Mouse (Mus musculus): ENCODE measurements around the gene Gpr137.
"Not testable (repeated sequence)": the region's sequence is repeated elsewhere in the genome, so short reads cannot be mapped to it uniquely, and the experiment has no call there.

The Gpr137 gene

DNA sequence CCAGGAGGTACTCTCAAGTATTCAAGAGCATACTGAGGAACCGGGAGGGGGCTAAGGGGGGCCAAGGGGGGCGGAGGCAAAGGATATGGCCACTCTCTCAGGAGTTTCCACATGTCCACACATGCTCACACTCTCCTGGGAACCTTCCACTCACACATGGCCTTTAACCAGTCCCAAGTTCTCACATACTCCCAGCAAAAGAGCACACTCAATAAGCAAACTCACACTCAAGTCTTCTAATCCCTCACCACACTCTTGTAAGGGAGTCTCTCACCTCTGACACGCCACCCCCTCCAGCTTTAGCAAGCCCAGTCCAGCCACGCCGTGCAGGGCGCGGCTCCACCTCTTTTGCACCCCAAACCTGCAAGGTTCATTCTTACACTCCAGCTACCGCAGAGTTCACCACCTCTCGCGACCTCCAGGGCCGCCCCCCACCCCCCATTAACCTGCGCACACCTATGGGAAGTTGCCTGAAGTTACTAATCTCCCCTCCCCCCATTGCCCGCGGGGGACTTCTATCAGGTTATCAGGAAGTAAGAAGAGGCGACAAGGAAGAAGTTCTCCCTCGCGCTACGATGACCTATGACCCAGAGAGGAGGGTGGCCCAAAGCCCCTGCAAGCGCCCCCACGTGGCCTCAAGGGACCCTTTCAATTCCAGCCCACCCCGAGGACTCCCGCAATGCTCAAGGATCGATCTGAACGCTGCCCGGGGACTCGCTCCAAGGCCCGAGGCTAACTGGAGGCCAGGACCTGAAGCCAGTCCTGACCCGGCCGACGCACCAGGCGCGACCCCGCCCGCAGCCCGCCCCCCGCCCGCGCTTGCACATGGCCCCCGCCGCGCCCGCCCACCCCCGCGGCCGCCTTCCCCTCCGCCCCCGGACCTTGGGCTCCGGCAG, 21.3 kb downstream of the Gpr137 start:
- DNase-seq = peak; percentile 74

DNA sequence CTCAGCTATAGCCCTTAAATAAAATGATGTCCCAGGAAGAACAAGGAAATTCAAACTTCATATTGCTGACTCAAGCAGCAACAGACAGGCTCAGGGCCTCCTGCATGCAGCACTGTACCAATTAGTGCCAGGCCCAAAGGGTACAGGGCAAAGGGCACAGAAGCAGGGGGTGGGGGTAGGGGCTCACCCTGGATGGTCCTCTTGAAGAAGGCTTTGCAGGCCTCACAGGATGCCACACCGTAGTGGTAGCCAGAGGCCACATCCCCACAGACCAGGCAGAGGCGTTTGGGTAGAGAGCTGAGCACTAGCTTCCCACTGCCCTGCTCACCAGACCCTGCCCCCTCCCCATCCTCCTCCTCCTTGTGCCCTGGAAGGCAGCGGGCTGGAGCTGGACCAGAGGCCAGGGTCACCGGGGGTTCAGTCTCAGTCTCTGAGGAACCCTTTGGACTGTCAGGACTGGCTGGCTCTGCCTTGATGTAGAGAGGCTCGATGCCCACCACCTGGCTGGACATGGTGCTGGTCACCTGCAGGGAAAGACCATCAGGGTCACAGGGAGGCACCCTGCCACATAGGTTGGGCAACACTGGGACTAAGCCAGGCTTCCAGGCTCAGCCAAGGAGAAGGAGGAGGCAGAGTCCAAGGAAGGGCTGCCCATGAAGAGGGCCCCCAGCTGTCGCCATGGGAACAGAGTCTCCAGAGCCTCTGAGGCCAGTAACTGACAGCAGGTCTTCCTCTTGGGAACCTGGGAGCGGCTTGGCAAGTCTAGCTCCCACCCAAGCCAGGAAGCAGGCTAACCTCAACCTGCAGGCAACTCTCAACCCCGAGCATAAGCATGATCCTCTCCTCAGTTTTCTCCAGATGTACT, 22.2 kb downstream of the Gpr137 start:
- peak; percentile 91 for DNase-seq

DNA sequence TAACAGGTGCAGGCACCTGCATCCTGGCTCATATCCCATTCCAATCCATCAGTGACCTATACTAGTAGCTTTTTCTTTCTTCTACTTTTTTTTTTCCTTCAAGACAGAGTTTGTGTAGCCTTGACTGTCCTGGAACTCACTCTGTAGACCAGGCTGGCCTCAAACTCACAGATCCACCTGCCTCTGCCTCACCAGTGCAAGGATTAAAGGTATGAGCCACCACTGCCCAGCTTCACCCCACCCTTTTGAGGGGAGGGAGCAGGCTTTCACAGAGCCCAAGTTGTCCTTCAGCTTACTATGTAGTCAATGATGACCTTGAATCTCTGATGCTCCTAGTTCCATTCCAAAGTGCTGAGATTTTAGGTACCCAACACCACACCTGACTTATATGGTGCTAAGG, 22.8 kb downstream of the Gpr137 start:
- DNase-seq = peak; percentile 46

DNA sequence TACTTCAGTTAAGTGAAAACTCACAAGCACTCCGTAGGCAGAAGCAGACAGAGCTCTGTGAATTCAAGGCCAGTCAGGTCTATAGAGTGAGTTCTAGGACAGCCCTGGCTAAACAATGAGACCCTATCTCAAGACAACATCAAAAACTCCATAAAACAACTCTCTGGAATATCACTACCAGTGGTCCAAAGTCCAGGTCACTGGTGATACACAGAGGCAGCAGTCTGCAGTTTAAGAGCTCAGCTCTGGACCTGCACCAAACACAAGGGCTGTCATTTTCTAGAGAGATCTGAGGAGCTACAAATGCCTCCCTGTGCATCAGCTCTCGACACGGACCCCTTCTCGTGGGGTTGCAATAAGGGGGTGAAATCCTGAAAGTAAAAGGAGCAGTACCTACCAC, 24.0 kb downstream of the Gpr137 start:
- peak; percentile 41 for DNase-seq

DNA sequence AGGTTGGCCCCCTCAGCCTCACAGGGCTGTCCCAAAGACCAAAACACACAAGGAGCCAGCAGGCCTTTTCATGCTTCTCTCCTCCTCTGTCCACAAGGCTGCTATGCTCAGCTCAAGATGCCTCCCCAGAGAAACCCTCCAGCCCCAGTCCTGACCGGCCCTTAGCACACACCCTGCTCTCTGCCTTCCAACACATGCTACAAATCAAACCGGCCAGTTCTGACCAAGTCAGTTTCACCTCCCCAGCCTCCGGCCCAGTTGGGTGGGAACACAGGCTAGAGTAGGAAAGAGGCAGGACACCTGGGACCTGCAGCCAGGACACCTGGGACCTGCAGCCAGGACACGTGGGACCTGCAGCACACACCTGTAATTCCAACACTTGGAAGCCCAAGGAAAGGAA, 25.8 kb downstream of the Gpr137 start:
- DNase-seq = no peak

DNA sequence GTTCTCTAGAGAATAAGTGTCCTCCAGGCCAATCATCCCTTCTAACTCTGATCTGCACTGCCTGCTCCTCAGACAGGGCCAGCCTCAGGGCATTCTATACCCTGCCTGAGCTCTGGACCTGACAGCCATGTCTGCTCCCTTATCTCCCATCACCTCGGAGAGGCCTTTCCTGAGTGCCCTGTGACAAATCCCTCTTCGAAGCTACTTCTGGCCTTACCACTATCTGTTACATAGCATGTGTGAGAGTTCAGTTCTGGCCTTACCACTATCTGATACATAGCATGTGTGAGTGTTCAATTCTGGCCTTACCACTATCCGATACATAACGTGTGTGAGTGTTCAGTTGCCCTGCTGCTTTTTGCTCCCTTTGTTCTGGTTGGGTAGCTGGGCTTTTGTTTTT, 27.0 kb downstream of the Gpr137 start:
- DNase-seq = no peak

DNA sequence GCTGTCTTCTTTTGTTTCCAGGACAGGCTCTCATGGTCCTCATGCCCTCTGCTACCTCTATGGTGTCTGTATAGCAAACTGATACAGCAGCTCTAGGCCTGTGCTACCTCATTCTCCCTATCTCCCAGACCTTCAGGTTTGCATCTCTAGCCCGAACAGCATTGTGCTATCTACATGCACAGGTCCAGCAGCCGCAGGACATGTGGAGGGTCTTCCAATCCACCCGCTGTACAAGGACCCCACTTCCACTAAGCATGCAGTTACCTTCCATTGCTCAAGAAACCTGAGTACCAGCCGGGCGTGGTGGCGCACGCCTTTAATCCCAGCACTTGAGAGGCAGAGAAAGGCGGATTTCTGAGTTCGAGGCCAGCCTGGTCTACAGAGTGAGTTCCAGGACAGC, 27.7 kb downstream of the Gpr137 start:
- DNase-seq = no peak

DNA sequence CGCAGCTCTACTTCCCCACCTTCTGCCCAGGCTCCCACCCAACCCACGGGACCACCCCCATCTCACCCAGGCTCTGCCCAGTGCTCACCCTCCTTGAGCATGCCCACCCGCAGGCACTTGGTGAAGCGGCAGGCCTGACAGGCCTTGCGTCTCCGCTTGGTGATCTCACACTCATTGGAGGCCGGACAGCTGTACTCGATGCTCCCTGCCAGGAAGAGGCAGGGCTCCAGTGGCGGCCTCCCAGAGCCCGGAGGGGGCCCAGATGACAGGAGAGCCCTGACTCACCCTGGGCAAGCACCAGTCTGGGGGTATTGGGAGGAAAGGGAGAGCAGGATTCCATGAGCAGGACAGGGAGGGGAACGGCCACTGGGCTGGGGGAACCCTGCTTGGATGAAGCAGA, 28.3 kb downstream of the Gpr137 start:
- no peak for DNase-seq

DNA sequence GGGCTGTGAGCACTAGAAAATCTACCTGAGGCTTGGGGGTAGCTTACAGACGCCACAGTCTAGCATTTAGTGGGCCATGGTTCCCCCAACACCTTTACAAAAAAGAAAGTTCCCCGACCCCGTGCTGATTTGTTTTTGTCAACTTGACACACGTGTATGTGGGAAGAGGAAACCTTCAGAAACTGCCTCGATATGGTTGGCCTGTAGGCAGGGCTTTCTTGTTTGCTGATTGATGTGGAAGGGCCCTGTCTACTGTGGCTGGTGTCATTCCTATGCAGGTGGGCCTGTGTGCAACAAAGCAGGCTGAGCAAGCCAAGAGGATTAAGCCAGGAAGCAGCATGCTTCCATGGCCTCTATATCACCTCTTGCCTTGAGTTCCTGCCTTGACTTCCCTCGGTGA, 29.2 kb downstream of the Gpr137 start:
- no peak for DNase-seq

DNA sequence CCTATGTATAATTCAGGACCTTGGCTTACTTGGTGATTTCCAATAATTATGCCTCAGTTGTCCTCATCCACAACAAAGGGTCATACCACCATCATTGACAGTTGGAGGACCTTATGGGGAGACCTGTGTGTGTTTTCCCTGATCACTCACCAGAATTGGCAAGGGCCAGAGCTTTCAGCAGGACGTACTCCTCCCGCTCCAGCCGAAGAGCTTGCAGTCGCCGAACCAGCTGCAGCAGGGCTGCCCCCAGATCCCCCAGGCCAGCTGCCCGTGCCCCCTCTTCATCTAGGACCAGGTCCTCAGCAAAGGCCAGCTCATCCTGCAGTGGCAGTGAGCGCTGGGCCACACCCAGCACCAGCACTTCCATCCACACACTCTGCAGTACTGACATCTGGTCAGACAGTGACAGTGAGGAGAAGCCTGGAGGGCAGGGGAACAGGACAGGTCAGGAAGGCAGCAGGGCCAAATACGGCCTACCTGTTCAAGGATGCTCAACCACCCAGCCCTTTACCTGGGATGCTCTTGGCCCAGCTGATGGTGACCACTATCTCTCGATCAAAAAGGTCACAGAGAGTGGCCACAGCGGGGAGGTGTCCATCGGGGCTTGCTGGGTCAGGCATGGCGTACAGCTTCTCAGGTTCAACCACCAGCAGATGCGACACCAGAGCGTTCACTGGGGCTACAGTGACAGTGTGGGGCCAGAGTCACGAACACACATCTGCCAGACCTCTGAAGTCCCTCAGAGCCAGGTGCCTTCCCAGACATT, 29.9 kb downstream of the Gpr137 start:
- no peak for DNase-seq

DNA sequence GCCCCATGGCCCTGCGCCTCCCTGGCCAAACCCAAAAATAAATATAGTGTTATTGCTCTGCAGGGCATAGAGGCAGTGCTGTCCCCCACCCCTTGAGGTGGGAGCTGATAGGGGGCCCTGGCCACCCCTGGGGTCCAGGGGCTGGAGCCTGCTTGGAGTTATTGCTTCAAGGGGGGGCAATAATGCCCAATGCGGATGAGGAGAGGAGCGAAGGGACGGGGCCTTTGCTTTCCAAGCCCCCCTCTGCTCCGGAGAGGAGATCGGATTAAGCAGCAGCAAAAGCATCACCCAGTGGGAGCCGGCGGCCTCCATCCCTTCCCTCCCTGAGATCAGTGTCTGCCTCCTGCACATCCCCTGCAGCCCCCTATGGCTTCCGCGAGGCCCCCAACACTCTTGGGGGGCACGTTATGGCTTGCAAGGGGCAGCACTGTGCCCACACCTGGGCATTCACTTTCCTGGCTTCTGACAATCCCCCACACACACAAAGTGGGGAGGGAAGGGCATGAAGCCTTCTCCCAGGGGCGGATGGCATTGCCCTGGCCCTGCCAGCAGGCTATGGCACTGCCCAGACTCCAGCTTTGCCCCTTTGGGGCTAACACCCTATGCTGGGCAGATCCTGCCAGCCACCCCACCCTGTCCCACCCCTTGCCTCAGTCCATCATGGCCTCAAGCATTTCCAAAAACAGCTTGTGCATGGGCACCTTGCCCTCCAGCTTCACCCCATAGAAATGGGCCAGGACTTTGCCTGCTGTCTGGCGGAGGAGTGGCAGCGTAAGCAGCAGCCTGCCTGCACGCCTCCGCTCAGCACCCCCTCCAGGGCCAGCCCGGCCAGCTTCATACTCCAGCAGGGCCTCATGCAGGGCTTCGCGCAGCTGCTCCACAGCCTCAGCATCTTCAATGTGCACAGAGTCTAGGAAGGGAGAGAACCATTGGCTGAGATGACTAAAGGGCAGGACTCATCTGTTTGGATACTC, 30.9 kb downstream of the Gpr137 start:
- no peak for DNase-seq

DNA sequence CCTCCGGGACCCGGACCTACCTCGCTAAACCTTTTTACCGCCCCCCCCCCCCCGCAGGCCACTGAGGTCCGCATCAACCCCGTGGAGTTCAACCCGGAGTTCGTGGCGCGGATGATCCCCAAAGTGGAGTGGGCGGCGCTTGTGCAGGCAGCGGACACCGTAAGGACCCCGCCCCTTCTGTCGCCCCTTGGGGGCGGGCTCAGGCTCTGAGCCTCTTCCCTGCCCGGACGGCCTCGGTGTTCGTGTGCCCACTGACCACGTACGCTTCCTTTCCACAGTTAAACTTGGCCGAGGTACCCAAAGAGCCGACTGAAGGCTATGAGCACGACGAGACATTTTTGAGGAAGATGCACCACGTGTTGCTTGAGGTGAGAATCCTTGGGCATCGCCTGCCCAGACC, 32.0 kb downstream of the Gpr137 start:
- DNase-seq = not testable (repeated sequence)

DNA sequence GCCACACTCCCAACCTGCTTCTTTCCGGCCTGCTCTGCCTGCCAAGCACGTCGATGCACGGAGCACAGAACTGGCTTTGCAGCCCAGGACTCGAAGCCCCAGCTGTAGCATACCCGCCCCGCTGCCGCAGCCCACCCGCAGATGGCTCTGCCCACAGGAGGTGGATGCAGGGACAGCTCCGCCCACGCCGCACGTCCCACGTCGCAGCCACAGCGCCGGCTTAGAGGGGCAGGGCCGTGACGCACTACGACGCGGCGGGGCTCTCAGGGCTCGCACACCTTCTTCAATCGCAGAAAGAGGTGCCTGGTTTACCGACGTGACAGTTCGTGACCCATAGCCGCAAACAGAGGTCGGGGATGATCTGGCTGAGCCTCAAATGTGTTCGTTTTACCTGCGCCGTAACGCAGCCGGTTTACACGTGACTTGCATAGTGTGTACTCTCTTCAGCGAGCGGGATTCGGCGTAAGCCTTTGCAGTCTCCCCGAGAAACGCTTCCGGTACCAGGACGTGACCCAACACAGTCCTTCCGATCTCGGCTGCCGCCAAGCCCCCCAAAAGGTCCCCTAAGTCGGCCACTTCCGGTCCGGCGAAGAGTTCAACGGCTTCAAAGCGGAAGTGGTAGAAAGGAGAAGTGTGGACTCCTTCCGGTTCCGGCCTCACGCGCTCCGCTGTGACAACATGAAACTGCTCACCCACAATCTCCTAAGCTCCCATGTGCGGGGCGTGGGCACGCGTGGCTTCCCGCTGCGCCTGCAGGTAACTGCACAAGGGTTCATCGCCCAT, 32.6 kb downstream of the Gpr137 start, which contains the start of the genes Trmt112 and Prdx5:
Gene Trmt112 (plus strand): TSS at position 192 of the 783 bp plus-strand sequence.
Gene Prdx5 (minus strand): TSS at position 600 of the 783 bp plus-strand sequence.
- peak; percentile 93 for DNase-seq

DNA sequence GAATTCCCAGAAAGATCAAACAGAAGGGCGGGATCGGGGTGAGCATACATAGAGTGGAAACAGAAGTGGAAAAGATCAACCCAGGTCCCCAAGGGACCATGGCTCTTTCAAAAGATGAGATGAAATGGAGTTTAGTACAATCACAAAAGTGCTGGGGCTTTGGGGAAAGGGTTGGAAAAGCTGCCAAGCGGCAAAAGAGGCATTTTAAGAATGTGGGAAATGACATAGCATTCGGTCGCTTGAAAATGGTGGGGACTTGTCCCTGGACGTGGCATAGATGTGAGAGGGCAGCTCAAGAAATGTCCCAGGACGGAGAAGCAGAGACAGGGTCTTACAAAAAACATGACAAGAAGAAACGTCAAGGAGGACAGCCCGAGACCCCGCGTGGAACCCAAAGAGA, 33.3 kb downstream of the Gpr137 start:
- peak; percentile 36 for DNase-seq

DNA sequence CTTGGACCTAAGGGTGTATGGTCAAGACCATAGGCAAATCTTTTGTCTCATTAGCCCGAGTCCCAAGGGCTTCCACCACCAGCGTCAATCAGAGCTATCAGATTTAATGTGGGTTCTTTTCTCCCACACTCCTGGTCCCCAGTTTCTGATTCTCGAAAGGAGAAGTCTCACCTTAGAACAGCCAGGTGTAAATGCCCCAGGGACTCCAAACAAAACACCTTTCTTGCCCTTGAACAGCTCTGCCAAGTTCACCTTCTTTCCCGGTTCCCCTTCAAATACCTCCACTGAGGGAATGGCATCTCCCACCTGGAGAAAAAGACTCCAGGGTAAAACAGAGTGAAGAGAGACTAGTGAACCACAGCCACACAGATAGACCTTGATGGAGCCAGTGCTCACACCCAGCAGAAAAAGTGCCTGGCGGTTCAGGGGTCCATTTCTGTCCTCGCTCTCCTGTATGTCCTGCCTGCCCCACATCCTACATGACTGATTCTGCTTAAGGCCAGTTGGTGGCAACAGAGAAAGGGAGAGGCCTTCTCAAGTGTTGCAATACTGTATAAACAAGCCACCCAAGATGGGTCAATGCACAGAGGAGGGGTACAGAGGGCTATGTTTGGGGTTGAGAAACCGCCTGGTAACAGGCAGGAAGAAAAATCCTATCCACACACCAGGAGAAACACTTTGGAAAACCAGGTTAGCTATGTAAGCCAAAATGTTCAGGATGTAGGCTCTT, 34.3 kb downstream of the Gpr137 start:
- peak; percentile 54 for DNase-seq

DNA sequence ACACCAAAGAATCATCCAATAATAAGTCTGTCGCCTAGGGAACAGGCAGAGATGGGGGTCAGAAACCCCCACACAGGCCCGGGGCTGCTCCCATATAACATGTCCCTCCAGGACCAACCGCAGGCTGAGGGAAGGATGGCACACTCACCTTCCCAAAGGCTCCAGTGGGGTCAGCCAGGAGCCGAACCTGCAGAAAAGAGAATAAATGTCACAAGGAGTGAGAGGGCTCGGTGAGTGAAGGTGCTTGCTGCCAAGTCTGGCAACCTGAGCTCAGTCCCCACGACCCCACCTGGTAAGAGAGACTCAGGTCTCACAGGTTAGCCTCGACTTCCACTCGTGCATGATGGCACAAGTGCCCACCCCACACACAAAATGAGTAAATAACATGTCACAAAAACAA, 35.2 kb downstream of the Gpr137 start:
- DNase-seq = peak; percentile 30

DNA sequence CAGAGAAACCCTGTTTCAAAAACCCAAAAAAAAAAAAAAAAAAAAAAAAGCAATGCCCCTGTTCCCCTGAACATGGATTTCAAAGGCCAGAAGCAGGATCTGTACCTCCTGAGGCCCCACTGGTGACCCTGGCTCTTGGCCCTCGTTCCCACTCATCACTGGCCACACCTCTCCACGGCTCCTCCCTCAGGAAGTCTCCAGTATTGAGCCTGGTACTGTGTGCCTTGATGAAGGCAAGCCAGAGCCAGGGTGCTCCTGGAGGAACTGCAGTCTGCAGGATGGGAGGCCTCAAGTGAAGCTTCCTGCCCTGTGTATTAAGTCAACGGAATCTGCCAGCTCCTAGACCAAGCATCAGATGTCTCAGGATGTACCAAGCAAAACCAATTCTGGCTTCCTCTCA, 36.1 kb downstream of the Gpr137 start:
- peak; percentile 62 for DNase-seq

DNA sequence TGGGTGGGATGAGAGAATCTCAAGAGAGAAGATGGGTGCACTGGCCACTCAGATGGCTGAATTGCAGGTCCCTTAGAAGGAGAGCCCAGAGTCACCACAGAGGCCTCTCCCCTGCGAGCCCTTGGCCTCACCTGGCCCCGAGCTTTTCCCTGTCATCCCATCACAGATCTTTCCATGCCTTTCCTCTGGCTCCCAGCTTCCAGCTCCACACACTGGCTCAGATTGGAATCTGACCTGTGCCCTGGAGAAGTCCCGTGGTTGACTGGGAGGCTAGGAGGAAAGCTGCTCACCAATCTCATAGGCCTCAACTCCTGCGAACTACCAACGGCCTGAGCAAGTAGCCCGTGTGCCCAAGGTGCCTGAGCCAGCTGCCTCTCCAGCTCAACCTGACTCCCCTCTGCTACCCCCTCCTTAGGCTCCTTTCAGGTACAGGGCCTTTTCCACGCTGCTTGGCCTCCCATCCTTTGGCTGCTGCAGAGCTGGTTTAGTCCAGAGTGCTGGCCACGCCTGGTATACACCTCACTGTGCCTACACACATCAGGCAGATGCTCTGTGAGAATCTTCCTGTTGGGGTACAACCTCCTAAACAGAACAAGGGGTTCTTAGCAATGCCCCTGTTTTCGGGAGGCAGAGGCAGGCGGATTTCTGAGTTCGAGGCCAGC, 36.7 kb downstream of the Gpr137 start:
- DNase-seq = peak; percentile 52

DNA sequence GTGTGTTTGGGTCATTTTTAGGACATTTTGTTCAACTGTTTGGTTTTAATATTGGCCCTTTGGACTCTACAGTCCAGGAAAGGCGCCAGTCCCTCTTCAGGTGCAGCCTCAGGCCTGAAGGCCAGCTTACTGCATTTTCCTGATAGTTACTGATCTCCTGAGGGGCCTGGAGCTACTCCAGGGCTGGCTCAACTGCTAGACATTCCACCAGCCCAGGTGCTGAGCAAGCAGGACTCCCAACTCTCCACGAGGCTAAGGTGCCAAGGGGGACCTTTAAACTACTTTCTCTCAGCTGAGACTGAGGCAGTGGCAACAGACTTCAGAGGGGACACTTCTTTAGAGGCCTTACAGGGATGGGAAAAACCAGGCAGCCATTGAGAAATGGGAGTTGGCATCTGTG, 37.4 kb downstream of the Gpr137 start:
- peak; percentile 93 for DNase-seq

DNA sequence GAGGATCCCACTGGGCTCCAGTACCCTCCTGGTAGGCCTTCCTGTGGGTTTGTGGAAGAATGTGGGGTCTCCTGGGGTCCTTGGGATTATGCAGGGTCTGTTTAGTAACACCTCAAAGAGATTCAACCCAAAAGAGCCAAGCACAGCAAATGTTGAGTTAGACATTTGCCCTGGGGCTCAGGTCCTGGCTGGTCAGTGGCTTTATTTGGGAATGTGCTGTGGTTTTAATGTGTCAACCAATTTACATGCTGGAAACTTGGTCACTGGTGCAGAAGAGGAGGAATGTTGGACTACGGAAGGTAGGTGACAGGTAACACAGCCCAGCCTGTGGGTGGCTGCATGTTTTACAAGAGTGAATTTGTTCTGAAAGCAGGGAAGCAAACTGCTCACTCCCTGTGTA, 39.2 kb downstream of the Gpr137 start:
- DNase-seq = peak; percentile 73
